Mouse (Mus musculus): ENCODE measurements around the gene Tcf23. TPM values are rescaled to one million over a fixed set of nuclear protein-coding genes. Genes with fewer than 3 reads are reported as not detected.
A peak's percentile ranks its signal among the peaks of the same experiment; 100 is the strongest.

Gene Tcf23
- polyA plus RNA-seq, 1 experiment = 0.62 TPM

GRCm38 (mm10) chr5:30931378-30931777, 37.1 kb upstream of the Tcf23 start:
- H3K79me2 ChIP-seq (ENCODE audit: control insufficient read depth, insufficient read depth) = no peaks in the 10 kb centered on the region
- H3K4me3 ChIP-seq = no peak overlapping the region
- peak overlapping the region; percentile 31 for H3K4me2 ChIP-seq (ENCODE audit: low read depth)
- H3K27me3 ChIP-seq (ENCODE audit: control insufficient read depth, insufficient read depth, insufficient read length) = no peaks in the 10 kb centered on the region
- peak; percentile 96 for TF ChIP-seq TCF3 (IDR thresholded peaks at IDR 0.05; ENCODE audit: insufficient read length, low read depth)
- TF ChIP-seq SRF (IDR thresholded peaks at IDR 0.05; ENCODE audit: control insufficient read depth, insufficient read length, low read depth) = no peak
- peak; percentile 96 to 97 (median 97) for TF ChIP-seq MYOD1 (IDR thresholded peaks at IDR 0.05; ENCODE audit: control insufficient read depth in 1 of 3, insufficient read length in 2 of 3, low read depth in 2 of 3)
- no peak for TF ChIP-seq POLR2AphosphoS2 (IDR thresholded peaks at IDR 0.05; ENCODE audit: insufficient read length, low read depth)
- TF ChIP-seq TCF12 (IDR thresholded peaks at IDR 0.05; ENCODE audit: insufficient read depth, poor library complexity, severe bottlenecking) = peak; percentile 98
- peak; percentile 96 to 98 (median 98) for TF ChIP-seq MYOG (IDR thresholded peaks at IDR 0.05; ENCODE audit: control insufficient read depth in 1 of 3, insufficient read depth in 1 of 3, insufficient read length in 2 of 3, low read depth in 2 of 3)
- TF ChIP-seq CEBPB (IDR thresholded peaks at IDR 0.05; ENCODE audit: insufficient read depth, poor library complexity, severe bottlenecking) = no peak
- no peaks in the 10 kb centered on the region for H3K36me3 ChIP-seq (ENCODE audit: control insufficient read depth, insufficient read depth)
- no peak overlapping the region for H3ac ChIP-seq (ENCODE audit: control insufficient read depth, insufficient read length)

GRCm38 (mm10) chr5:30933705-30934104, 34.8 kb upstream of the Tcf23 start:
- Histone ChIP-seq H3K27me3 (ENCODE audit: control insufficient read depth, insufficient read depth, insufficient read length) (no peaks in the 10 kb centered on the region), H3K4me2 (ENCODE audit: low read depth) (no peak overlapping the region), H3K79me2 (ENCODE audit: control insufficient read depth, insufficient read depth) (no peaks in the 10 kb centered on the region), H3K36me3 (ENCODE audit: control insufficient read depth, insufficient read depth) (no peaks in the 10 kb centered on the region), H3ac (ENCODE audit: control insufficient read depth, insufficient read length) (no peak overlapping the region), H3K4me3 (no peak overlapping the region)
- TF ChIP-seq USF1 (IDR thresholded peaks at IDR 0.05; ENCODE audit: low read depth) (no peak), POLR2A (IDR thresholded peaks at IDR 0.05; ENCODE audit: insufficient read length, low read depth) (no peak), POLR2AphosphoS2 (IDR thresholded peaks at IDR 0.05; ENCODE audit: insufficient read length, low read depth) (no peak), MAX (IDR thresholded peaks at IDR 0.05; ENCODE audit: low read depth) (no peak)

- no peak for TF ChIP-seq SRF (IDR thresholded peaks at IDR 0.05; ENCODE audit: control insufficient read depth, insufficient read length, low read depth)
- TF ChIP-seq TCF12 (IDR thresholded peaks at IDR 0.05; ENCODE audit: insufficient read depth, poor library complexity, severe bottlenecking) = no peak
- no peak for TF ChIP-seq CEBPB (IDR thresholded peaks at IDR 0.05; ENCODE audit: insufficient read depth, poor library complexity, severe bottlenecking)
- TF ChIP-seq MAX (IDR thresholded peaks at IDR 0.05; ENCODE audit: low read depth) = no peak
- no peak for TF ChIP-seq POLR2AphosphoS2 (IDR thresholded peaks at IDR 0.05; ENCODE audit: insufficient read length, low read depth)
- TF ChIP-seq MYOD1 (IDR thresholded peaks at IDR 0.05; ENCODE audit: control insufficient read depth in 1 of 3, insufficient read length in 2 of 3, low read depth in 2 of 3) = no peak
- TF ChIP-seq TCF3 (IDR thresholded peaks at IDR 0.05; ENCODE audit: insufficient read length, low read depth) = no peak
- no peak for TF ChIP-seq E2F4 (IDR thresholded peaks at IDR 0.05; ENCODE audit: insufficient read depth)
- TF ChIP-seq MYOG (IDR thresholded peaks at IDR 0.05; ENCODE audit: control insufficient read depth in 1 of 3, insufficient read depth in 1 of 3, insufficient read length in 2 of 3, low read depth in 2 of 3) = no peak
- no peak for TF ChIP-seq POLR2A (IDR thresholded peaks at IDR 0.05; ENCODE audit: insufficient read length, low read depth)
- no peak for TF ChIP-seq REST (IDR thresholded peaks at IDR 0.05; ENCODE audit: insufficient read depth, insufficient read length)
- TF ChIP-seq USF1 (IDR thresholded peaks at IDR 0.05; ENCODE audit: low read depth) = no peak
- H3K4me2 ChIP-seq (ENCODE audit: low read depth) = no peak overlapping the region
- no peaks in the 10 kb centered on the region for H3K36me3 ChIP-seq (ENCODE audit: control insufficient read depth, insufficient read depth)
- H3ac ChIP-seq (ENCODE audit: control insufficient read depth, insufficient read length) = no peak overlapping the region
- no peaks in the 10 kb centered on the region for H3K27me3 ChIP-seq (ENCODE audit: control insufficient read depth, insufficient read depth, insufficient read length)
- no peaks in the 10 kb centered on the region for H3K79me2 ChIP-seq (ENCODE audit: control insufficient read depth, insufficient read depth)
- no peak overlapping the region for H3K4me3 ChIP-seq
Measured at GRCm38 (mm10) chr5:30934725-30935461, 33.6 kb upstream of the Tcf23 start.

- no peak overlapping the region for H3K4me3 ChIP-seq
- H3K4me2 ChIP-seq (ENCODE audit: low read depth) = no peak overlapping the region
- no peaks in the 10 kb centered on the region for H3K36me3 ChIP-seq (ENCODE audit: control insufficient read depth, insufficient read depth)
- TF ChIP-seq TCF3 (IDR thresholded peaks at IDR 0.05; ENCODE audit: insufficient read length, low read depth) = no peak
- TF ChIP-seq CEBPB (IDR thresholded peaks at IDR 0.05; ENCODE audit: insufficient read depth, poor library complexity, severe bottlenecking) = no peak
- TF ChIP-seq POLR2AphosphoS2 (IDR thresholded peaks at IDR 0.05; ENCODE audit: insufficient read length, low read depth) = no peak
- no peak for TF ChIP-seq TCF12 (IDR thresholded peaks at IDR 0.05; ENCODE audit: insufficient read depth, poor library complexity, severe bottlenecking)
- no peak for TF ChIP-seq E2F4 (IDR thresholded peaks at IDR 0.05; ENCODE audit: insufficient read depth)
- no peak for TF ChIP-seq POLR2A (IDR thresholded peaks at IDR 0.05; ENCODE audit: insufficient read length, low read depth)
- TF ChIP-seq USF1 (IDR thresholded peaks at IDR 0.05; ENCODE audit: low read depth) = no peak
- no peak for TF ChIP-seq MYOG (IDR thresholded peaks at IDR 0.05; ENCODE audit: control insufficient read depth in 1 of 3, insufficient read depth in 1 of 3, insufficient read length in 2 of 3, low read depth in 2 of 3)
- TF ChIP-seq REST (IDR thresholded peaks at IDR 0.05; ENCODE audit: insufficient read depth, insufficient read length) = no peak
- TF ChIP-seq MYOD1 (IDR thresholded peaks at IDR 0.05; ENCODE audit: control insufficient read depth in 1 of 3, insufficient read length in 2 of 3, low read depth in 2 of 3) = no peak
- no peak for TF ChIP-seq MAX (IDR thresholded peaks at IDR 0.05; ENCODE audit: low read depth)
- no peak for TF ChIP-seq SRF (IDR thresholded peaks at IDR 0.05; ENCODE audit: control insufficient read depth, insufficient read length, low read depth)
- no peaks in the 10 kb centered on the region for H3K27me3 ChIP-seq (ENCODE audit: control insufficient read depth, insufficient read depth, insufficient read length)
- H3ac ChIP-seq (ENCODE audit: control insufficient read depth, insufficient read length) = no peak overlapping the region
- H3K79me2 ChIP-seq (ENCODE audit: control insufficient read depth, insufficient read depth) = no peaks in the 10 kb centered on the region
Measured at GRCm38 (mm10) chr5:30943004-30943403, 25.5 kb upstream of the Tcf23 start.

- Histone ChIP-seq H3K79me2 (ENCODE audit: control insufficient read depth, insufficient read depth) (no peaks in the 10 kb centered on the region), H3ac (ENCODE audit: control insufficient read depth, insufficient read length) (no peak overlapping the region), H3K36me3 (ENCODE audit: control insufficient read depth, insufficient read depth) (no peaks in the 10 kb centered on the region), H3K4me2 (ENCODE audit: low read depth) (peak overlapping the region; percentile 66), H3K27me3 (ENCODE audit: control insufficient read depth, insufficient read depth, insufficient read length) (no peaks in the 10 kb centered on the region), H3K4me3 (peak overlapping the region; percentile 17)
- TF ChIP-seq POLR2A (IDR thresholded peaks at IDR 0.05; ENCODE audit: insufficient read length, low read depth) (no peak), CEBPB (IDR thresholded peaks at IDR 0.05; ENCODE audit: insufficient read depth, poor library complexity, severe bottlenecking) (no peak), TCF12 (IDR thresholded peaks at IDR 0.05; ENCODE audit: insufficient read depth, poor library complexity, severe bottlenecking) (no peak), MYOD1 (IDR thresholded peaks at IDR 0.05; ENCODE audit: control insufficient read depth in 1 of 3, insufficient read length in 2 of 3, low read depth in 2 of 3) (no peak), SRF (IDR thresholded peaks at IDR 0.05; ENCODE audit: control insufficient read depth, insufficient read length, low read depth) (no peak), POLR2AphosphoS2 (IDR thresholded peaks at IDR 0.05; ENCODE audit: insufficient read length, low read depth) (no peak), MYOG (IDR thresholded peaks at IDR 0.05; ENCODE audit: control insufficient read depth in 1 of 3, insufficient read depth in 1 of 3, insufficient read length in 2 of 3, low read depth in 2 of 3) (no peak), TCF3 (IDR thresholded peaks at IDR 0.05; ENCODE audit: insufficient read length, low read depth) (no peak), REST (IDR thresholded peaks at IDR 0.05; ENCODE audit: insufficient read depth, insufficient read length) (no peak), USF1 (IDR thresholded peaks at IDR 0.05; ENCODE audit: low read depth) (no peak), E2F4 (IDR thresholded peaks at IDR 0.05; ENCODE audit: insufficient read depth) (no peak), MAX (IDR thresholded peaks at IDR 0.05; ENCODE audit: low read depth) (no peak)
Measured at GRCm38 (mm10) chr5:30944344-30944743, 24.1 kb upstream of the Tcf23 start.

All from myocyte (in vitro differentiated cells).